Mouse (Mus musculus) bone marrow macrophage, adult 2 months (primary cell): ENCODE data around the gene Slc7a12.

ENCODE experiments used
- CTCF ChIP-seq: IDR thresholded peaks from 2 replicates; pipeline ENCODE4 v1.5.1; 2012; ENCODE audit warnings: low read depth, mild to moderate bottlenecking, low read length, moderate library complexity
- POLR2A ChIP-seq: IDR thresholded peaks from 2 replicates; pipeline ENCODE4 v1.6.1; 2012; ENCODE audit warnings: mild to moderate bottlenecking, low read depth, low read length, borderline replicate concordance

DNA sequence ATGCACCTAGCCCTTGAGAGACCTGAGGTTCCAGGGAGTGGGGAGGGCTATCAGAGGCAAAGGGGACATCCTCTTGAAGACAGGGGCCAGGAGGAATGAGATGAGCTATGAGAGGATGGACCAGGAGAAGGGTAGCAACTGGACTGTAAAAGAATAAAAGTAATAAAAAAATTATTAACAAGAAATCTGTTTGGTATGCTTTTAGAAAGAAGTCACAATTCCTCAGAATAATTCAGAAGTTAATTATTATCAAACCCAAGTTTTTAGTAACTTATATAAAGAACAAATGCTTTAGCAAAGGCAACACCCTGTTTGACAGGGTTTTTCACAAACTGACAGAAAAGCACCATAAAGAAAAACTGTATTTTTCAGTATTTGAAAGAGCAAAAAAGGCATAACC lies at the start of gene Slc7a12:
- TF ChIP-seq POLR2A: no peak
- no peak for TF ChIP-seq CTCF
